Mouse (Mus musculus) hindbrain, embryonic 15.5 days (tissue): ENCODE data around the gene Aire. TPM values are rescaled to one million over a fixed set of nuclear protein-coding genes. Genes with fewer than 3 reads are reported as not detected.
A peak's percentile ranks its signal among the peaks of the same experiment; 100 is the strongest.

Source experiments
- ATAC-seq: fragments of 200-750 bp; cut with Nextera tagmentation; 2 replicates; pipeline ENCODE4 v1.8.0; 2017; ENCODE audit warnings: low read depth, moderate number of reproducible peaks, moderate TSS enrichment; ENCODE audit not compliant: low FRiP score
- H3K27ac ChIP-seq: fragments of 300-500 bp; sonication (generic); replicated peaks from 2 replicates; pipeline ENCODE4 v1.5.1; 2015; ENCODE audit warnings: mild to moderate bottlenecking, inconsistent platforms
- H3K27me3 ChIP-seq: fragments of 300-500 bp; sonication (generic); 2 replicates; pipeline ENCODE4 v1.6.1; 2015; ENCODE audit warnings: control low read depth, inconsistent platforms
- H3K36me3 ChIP-seq: fragments of 300-500 bp; sonication (generic); 2 replicates; pipeline ENCODE4 v1.6.1; 2015; ENCODE audit warnings: control low read depth, inconsistent platforms
- H3K4me1 ChIP-seq: fragments of 300-500 bp; sonication (generic); replicated peaks from 2 replicates; pipeline ENCODE4 v1.6.1; 2015; ENCODE audit warnings: control low read depth, inconsistent platforms
- H3K4me2 ChIP-seq: fragments of 300-500 bp; sonication (generic); 2 replicates; pipeline ENCODE4 v1.6.1; 2015; ENCODE audit warnings: moderate library complexity, mild to moderate bottlenecking, inconsistent platforms
- H3K4me3 ChIP-seq: fragments of 300-500 bp; sonication (generic); 2 replicates; pipeline ENCODE4 v1.5.1; 2015; ENCODE audit warnings: mild to moderate bottlenecking, inconsistent platforms
- H3K9ac ChIP-seq: fragments of 300-500 bp; sonication (generic); 2 replicates; pipeline ENCODE4 v1.6.1; 2015; ENCODE audit warnings: inconsistent platforms
- H3K9me3 ChIP-seq: fragments of 300-500 bp; sonication (generic); 2 replicates; pipeline ENCODE4 v1.6.1; 2016; ENCODE audit warnings: control low read depth, inconsistent platforms
- WGBS: fragments of 180-500 bp; shearing (Covaris S2); methylation state at CpG from one replicate; pipeline ENCODE4 v1.1.7; 2015; 5-methylcytosine and 5-hydroxymethylcytosine counted together
- polyA plus RNA-seq: library from polyadenylated mRNA; unstranded; fragments of >200 nt; fragmentation: Nextera tagmentation; extraction: Ambion mirVana; gene quantifications from 2 replicates; pipeline ENCODE4 v1.2.1, GENCODE M21; 2015

The Aire gene
- 0.51 TPM in 1 of 2 replicates, not detected in the other for polyA plus RNA-seq

- peak within 1 kb of the TSS; percentile 25; the same call in 1 of the 2 replicates for H3K9ac ChIP-seq
- WGBS, result 2% methylated on average over 27 of the region's 27 CpGs
- no peak within 1 kb of the TSS for H3K27ac ChIP-seq
Observed at GRCm38 (mm10) chr10:78043406-78043836, at the start of gene Aire. TSS of gene Aire (minus strand) at chr10:78043610.

DNA sequence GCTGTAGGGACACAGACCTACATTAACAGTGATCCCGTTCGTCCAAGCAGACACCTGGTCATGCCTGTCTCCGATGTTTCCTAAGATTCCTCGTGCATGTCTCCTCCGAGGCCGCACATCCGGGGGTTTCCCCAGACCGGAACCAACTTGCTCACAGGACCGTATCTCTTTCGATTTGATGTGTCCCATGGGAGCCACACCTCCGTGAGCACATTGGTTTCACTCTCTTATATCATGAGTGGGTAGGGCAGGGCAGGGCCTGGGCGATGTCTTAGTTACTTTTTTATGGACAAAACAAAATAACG, 49.3 kb upstream of the Aire start:
- no peak overlapping the region for H3K4me2 ChIP-seq
- ATAC-seq, result no peak
- no peaks in the 10 kb centered on the region for H3K4me1 ChIP-seq
- no peaks in the 10 kb centered on the region for H3K36me3 ChIP-seq
- no peak overlapping the region for H3K4me3 ChIP-seq
- WGBS, result 90% methylated on average over 13 of the region's 13 CpGs
- no peaks in the 10 kb centered on the region for H3K27me3 ChIP-seq
- no peak overlapping the region for H3K27ac ChIP-seq
- H3K9me3 ChIP-seq, result no peaks in the 10 kb centered on the region
- no peak overlapping the region for H3K9ac ChIP-seq

More at GRCm38 (mm10) chr10:78043406-78043836, at the start of gene Aire:
- Histone ChIP-seq H3K4me3 (peak within 1 kb of the TSS; percentile 32), H3K9me3 (no peaks in the 10 kb centered on the region), H3K27me3 (no peaks in the 10 kb centered on the region), H3K36me3 (no peaks in the 10 kb centered on the region), H3K4me2 (peak within 1 kb of the TSS; percentile 56), H3K4me1 (peaks cover 8% of the 10 kb centered on the region)
- ATAC-seq, result peak; percentile 75; the same call in 1 of the 2 replicates

- WGBS, result 88% methylated on average over 23 of the region's 23 CpGs
Observed at GRCm38 (mm10) chr10:78091865-78092724, 48.7 kb upstream of the Aire start.

GRCm38 (mm10) chr10:78090706-78091491, 47.5 kb upstream of the Aire start:
- no peaks in the 10 kb centered on the region for H3K4me1 ChIP-seq
- H3K9me3 ChIP-seq, result no peaks in the 10 kb centered on the region
- no peak overlapping the region for H3K4me3 ChIP-seq
- no peaks in the 10 kb centered on the region for H3K36me3 ChIP-seq
- no peak overlapping the region for H3K27ac ChIP-seq
- 87% methylated on average over 4 of the region's 4 CpGs for WGBS
- no peak overlapping the region for H3K9ac ChIP-seq
- ATAC-seq, result no peak
- H3K27me3 ChIP-seq, result no peaks in the 10 kb centered on the region
- no peak overlapping the region for H3K4me2 ChIP-seq

More at GRCm38 (mm10) chr10:78091865-78092724, 48.7 kb upstream of the Aire start:
- H3K27me3 ChIP-seq, result no peaks in the 10 kb centered on the region
- no peak overlapping the region for H3K4me3 ChIP-seq
- no peak overlapping the region for H3K27ac ChIP-seq
- no peaks in the 10 kb centered on the region for H3K4me1 ChIP-seq
- H3K9ac ChIP-seq, result no peak overlapping the region
- no peak for ATAC-seq
- H3K4me2 ChIP-seq, result no peak overlapping the region
- H3K9me3 ChIP-seq, result no peaks in the 10 kb centered on the region
- no peaks in the 10 kb centered on the region for H3K36me3 ChIP-seq

- H3K9ac ChIP-seq, result no peak overlapping the region
- WGBS, result 65% methylated on average over 6 of the region's 6 CpGs
Observed at GRCm38 (mm10) chr10:78090246-78090645, 46.8 kb upstream of the Aire start.

GRCm38 (mm10) chr10:78087101-78087511, 43.7 kb upstream of the Aire start:
- Histone ChIP-seq H3K9me3 (no peaks in the 10 kb centered on the region), H3K27me3 (no peaks in the 10 kb centered on the region), H3K4me2 (no peak overlapping the region), H3K27ac (no peak overlapping the region), H3K4me3 (no peak overlapping the region), H3K4me1 (no peaks in the 10 kb centered on the region), H3K36me3 (no peaks in the 10 kb centered on the region), H3K9ac (no peak overlapping the region)
- no peak for ATAC-seq
- WGBS, result 92% methylated on average over 6 of the region's 6 CpGs

More at GRCm38 (mm10) chr10:78090246-78090645, 46.8 kb upstream of the Aire start:
- H3K4me1 ChIP-seq, result no peaks in the 10 kb centered on the region
- H3K27me3 ChIP-seq, result no peaks in the 10 kb centered on the region
- H3K4me3 ChIP-seq, result no peak overlapping the region
- H3K27ac ChIP-seq, result no peak overlapping the region
- no peak for ATAC-seq
- H3K9me3 ChIP-seq, result no peaks in the 10 kb centered on the region
- H3K4me2 ChIP-seq, result no peak overlapping the region
- H3K36me3 ChIP-seq, result no peaks in the 10 kb centered on the region

DNA sequence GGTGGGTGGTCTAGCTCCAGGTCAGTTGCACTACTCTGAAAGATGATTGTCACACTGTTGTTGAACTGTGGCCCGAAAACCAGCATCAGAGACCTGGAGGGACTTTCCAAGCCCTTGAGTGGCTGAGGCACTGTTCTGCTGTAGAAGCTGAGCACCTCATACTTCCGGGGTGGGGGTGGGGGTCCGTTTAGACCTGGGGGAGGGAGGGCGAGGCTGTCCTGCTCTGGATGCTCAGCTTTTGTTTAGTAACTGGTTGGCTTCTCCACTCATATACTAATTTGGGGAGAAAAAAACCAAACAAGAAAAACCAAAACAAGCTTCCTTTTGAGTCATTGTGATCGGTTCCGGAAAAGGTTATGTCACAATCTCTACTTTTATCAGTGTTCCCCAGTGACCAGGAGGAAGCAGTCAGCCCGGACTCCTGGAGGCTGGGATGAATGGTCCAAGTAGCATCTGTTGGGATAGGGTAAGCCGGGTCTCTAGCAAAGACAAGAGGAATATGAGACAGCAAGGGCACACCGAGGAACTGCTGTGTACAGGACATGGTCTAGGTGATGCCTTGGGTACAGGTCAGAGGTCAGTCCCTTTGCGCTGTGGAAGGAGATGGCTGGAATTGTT, 43.1 kb upstream of the Aire start:
- ATAC-seq, result no peak
- no peaks in the 10 kb centered on the region for H3K27me3 ChIP-seq
- H3K4me1 ChIP-seq, result no peaks in the 10 kb centered on the region
- no peaks in the 10 kb centered on the region for H3K36me3 ChIP-seq
- WGBS, result 86% methylated on average over 10 of the region's 10 CpGs
- no peaks in the 10 kb centered on the region for H3K9me3 ChIP-seq
- no peak overlapping the region for H3K9ac ChIP-seq
- no peak overlapping the region for H3K27ac ChIP-seq
- H3K4me2 ChIP-seq, result no peak overlapping the region
- H3K4me3 ChIP-seq, result no peak overlapping the region

DNA sequence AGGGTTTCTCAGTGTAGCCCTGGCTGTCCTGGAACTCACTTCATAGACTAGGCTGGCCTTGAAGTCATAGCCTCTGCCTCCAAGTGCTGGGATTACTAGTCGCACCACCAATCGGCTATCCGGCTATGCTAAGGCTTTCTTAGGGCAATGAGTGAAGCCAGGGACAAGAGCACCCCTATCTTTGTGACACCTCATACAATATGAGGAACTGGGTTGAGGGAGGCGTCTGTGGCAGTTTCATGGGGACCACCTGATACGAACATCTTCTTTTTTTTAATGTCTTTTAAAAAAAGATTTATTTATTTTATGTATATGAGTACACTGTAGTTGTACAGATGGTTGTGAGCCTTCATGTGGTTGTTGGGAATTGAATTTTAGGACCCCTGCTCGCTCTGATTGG, 42.3 kb upstream of the Aire start:
- H3K9me3 ChIP-seq, result no peaks in the 10 kb centered on the region

DNA sequence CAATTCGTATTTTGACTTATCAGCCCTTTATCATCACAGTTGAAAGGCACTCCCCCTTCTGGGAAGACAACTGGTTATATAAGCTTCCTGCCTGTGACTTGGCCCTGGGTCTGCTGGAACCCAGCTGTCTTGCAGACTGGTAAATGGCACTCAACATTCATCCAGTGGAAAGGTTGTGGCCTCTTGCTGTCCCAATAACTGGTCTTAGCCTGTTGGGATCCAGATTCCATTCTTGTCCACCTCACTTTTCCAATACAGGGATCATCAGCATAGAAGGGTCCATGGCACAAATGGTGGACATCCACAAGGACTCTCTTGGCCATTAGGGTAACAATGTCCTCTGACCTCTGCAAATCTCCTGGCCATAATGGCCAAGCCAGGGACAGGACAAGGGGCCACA, 40.7 kb upstream of the Aire start:
- H3K4me2 ChIP-seq, result no peak overlapping the region
- H3K9ac ChIP-seq, result no peak overlapping the region
- no peak for ATAC-seq
- H3K4me1 ChIP-seq, result no peaks in the 10 kb centered on the region
- no peaks in the 10 kb centered on the region for H3K9me3 ChIP-seq
- no peak overlapping the region for H3K4me3 ChIP-seq
- 61% methylated on average over 1 of the region's 1 CpGs for WGBS
- H3K27ac ChIP-seq, result no peak overlapping the region
- no peaks in the 10 kb centered on the region for H3K27me3 ChIP-seq
- H3K36me3 ChIP-seq, result no peaks in the 10 kb centered on the region

More for the DNA sequence above, 42.3 kb upstream of the Aire start:
- Histone ChIP-seq H3K27ac (no peak overlapping the region), H3K4me2 (no peak overlapping the region), H3K36me3 (no peaks in the 10 kb centered on the region), H3K27me3 (no peaks in the 10 kb centered on the region), H3K4me1 (no peaks in the 10 kb centered on the region), H3K4me3 (no peak overlapping the region), H3K9ac (no peak overlapping the region)
- WGBS, result 94% methylated on average over 6 of the region's 6 CpGs
- no peak for ATAC-seq

DNA sequence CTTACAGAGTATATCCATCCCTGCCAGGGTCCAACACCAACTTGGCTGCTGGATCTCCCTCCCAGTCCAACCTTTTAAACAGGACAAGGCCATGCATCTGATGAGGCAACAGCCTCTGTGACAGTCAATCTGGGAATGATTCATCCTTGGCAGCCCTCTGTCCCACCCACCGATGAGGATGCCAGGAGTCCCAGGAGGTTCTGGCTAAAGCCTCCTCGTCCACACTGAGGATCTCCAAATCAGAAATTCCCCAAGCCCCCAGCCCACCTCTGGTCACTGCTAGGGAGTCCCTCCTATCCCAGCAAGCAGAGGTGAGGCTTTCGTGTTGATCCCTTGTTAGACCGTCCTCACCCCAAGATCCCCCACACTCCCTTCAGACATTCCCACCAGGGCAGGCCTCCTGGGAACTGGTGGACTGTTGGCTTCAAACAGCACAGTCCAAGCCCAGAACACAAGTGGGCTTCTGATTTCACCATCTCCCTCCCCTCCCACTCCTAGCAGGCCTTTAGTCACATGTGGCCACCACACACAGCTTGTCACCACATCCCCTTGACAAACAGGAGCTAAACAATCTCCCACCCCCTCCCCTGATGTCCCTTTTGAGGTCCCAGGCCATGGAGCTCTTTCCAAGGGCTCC, 36.7 kb upstream of the Aire start:
- Histone ChIP-seq H3K36me3 (no peaks in the 10 kb centered on the region), H3K4me2 (no peak overlapping the region), H3K4me1 (no peaks in the 10 kb centered on the region), H3K4me3 (no peak overlapping the region), H3K9me3 (no peaks in the 10 kb centered on the region), H3K9ac (no peak overlapping the region), H3K27me3 (no peaks in the 10 kb centered on the region), H3K27ac (no peak overlapping the region)
- WGBS, result 89% methylated on average over 4 of the region's 4 CpGs
- no peak for ATAC-seq

DNA sequence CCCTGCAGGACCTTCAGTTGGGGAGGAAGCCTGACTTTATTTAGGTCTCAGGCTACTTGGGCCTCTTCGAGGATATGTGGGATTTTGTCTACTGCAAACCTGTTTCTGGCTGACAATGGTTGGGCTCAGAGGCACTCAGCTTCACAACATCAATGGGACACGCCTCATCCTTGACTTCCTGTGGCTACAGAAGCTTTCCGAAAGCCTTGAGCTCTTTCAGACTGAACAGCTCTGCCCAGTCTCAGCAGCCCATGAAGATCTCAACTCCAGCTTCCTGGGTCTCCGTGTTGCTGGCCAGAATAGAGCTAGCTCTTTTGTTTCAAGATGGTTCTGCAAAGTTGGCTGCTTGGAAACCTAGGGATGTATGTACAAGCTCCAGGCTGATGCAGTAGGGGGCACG, 34.9 kb upstream of the Aire start:
- Histone ChIP-seq H3K27me3 (no peaks in the 10 kb centered on the region), H3K4me1 (no peaks in the 10 kb centered on the region), H3K36me3 (no peaks in the 10 kb centered on the region), H3K4me2 (no peak overlapping the region), H3K9me3 (no peaks in the 10 kb centered on the region), H3K27ac (no peak overlapping the region), H3K4me3 (no peak overlapping the region), H3K9ac (no peak overlapping the region)
- no peak for ATAC-seq
- 81% methylated on average over 5 of the region's 5 CpGs for WGBS
